Mouse (Mus musculus) CD4-positive helper T cell, adult 2 months (primary cell): ENCODE data around the gene Jmjd6.

ENCODE experiments used
- DNase-seq: peaks from one replicate; pipeline ENCODE4 v3.0.0-alpha.2; 2012; ENCODE audit warnings: low read depth, missing footprints, low spot score

Gene Jmjd6

GRCm38 (mm10) chr11:116807116-116807515 lies 36.1 kb downstream of the Jmjd6 start:
- DNase-seq, result no peak

- no peak for DNase-seq
Observed at GRCm38 (mm10) chr11:116806136-116807071, 36.8 kb downstream of the Jmjd6 start.

GRCm38 (mm10) chr11:116802709-116803108 lies 40.5 kb downstream of the Jmjd6 start:
- no peak for DNase-seq

- no peak for DNase-seq
Observed at GRCm38 (mm10) chr11:116801106-116801505, 42.1 kb downstream of the Jmjd6 start.

GRCm38 (mm10) chr11:116799364-116799763 lies 43.9 kb downstream of the Jmjd6 start:
- DNase-seq, result no peak
